Mouse (Mus musculus): Measurements from ENCODE around the gene Six3.

GRCm38 (mm10) chr17:85564107-85564506, 49.3 kb upstream of the Six3 start:
- TF ChIP-seq CTCF (IDR thresholded peaks at IDR 0.05 in 2 of 3, conservative IDR thresholded peaks at IDR 0.05 in 1 of 3; ENCODE audit: control insufficient read depth in 1 of 3, insufficient read depth in 1 of 3, low read depth in 2 of 3, low read length in 3 of 3, poor library complexity in 1 of 3, severe bottlenecking in 1 of 3) (no peak), MAFK (IDR thresholded peaks at IDR 0.05; ENCODE audit: borderline replicate concordance, low read depth, low read length) (no peak), MXI1 (IDR thresholded peaks at IDR 0.05; ENCODE audit: low read depth, low read length) (no peak), MYB (IDR thresholded peaks at IDR 0.05; ENCODE audit: low read depth, low read length) (no peak), EP300 (IDR thresholded peaks at IDR 0.05; ENCODE audit: low read depth in 1 of 2, low read length in 2 of 2) (no peak), POLR2A (IDR thresholded peaks at IDR 0.05; ENCODE audit: control insufficient read depth in 1 of 2, insufficient read depth in 1 of 2, low read depth in 1 of 2, low read length in 2 of 2, poor library complexity in 1 of 2) (no peak), MAZ (IDR thresholded peaks at IDR 0.05; ENCODE audit: low read depth, low read length) (no peak), ZNF384 (IDR thresholded peaks at IDR 0.05; ENCODE audit: low read depth, low read length) (no peak), HCFC1 (IDR thresholded peaks at IDR 0.05; ENCODE audit: low read depth, low read length) (no peak)

Data from MEL (cell line).